Mouse (Mus musculus): Measurements from ENCODE around the gene Med12. TPM values are rescaled to one million over a fixed set of nuclear protein-coding genes. Genes with fewer than 3 reads are reported as not detected.

Gene Med12
- polyA plus RNA-seq, 1 experiment from 2014 or later = 51.5 TPM

GRCm38 (mm10) chrX:101290111-101290510 lies 16.3 kb downstream of the Med12 start:
- Histone ChIP-seq H3K4me3 (ENCODE audit: low read length) (no peak overlapping the region), H3K27me3 (ENCODE audit: control insufficient read depth, insufficient read depth, low read length) (no peaks in the 10 kb centered on the region; the same call in 1 of the 2 replicates), H3K27ac (ENCODE audit: low read depth, low read length) (no peak overlapping the region), H3K9ac (ENCODE audit: low read depth, low read length) (no peak overlapping the region), H3K4me2 (replicated peaks; ENCODE audit: low read depth, low read length) (no peak overlapping the region), H3K9me3 (ENCODE audit: control insufficient read depth, low read length) (no peaks in the 10 kb centered on the region), H3K4me1 (ENCODE audit: control insufficient read depth, insufficient read depth, low read length) (no peaks in the 10 kb centered on the region), H3K36me3 (ENCODE audit: control insufficient read depth, insufficient read depth, low read length) (peaks cover 57% of the 10 kb centered on the region)
- WGBS = 89% methylated on average over 10 of the region's 10 CpGs
- no peak for ATAC-seq (ENCODE audit: low FRiP score, low TSS enrichment)

- no peak within 1 kb of the TSS for H3K27ac ChIP-seq (ENCODE audit: low read depth, low read length)
- H3K9ac ChIP-seq (ENCODE audit: low read depth, low read length) = peak within 1 kb of the TSS; percentile 45; the same call in 1 of the 2 replicates
- WGBS = 29% methylated on average over 22 of the region's 24 CpGs
- no peaks in the 10 kb centered on the region for H3K9me3 ChIP-seq (ENCODE audit: control insufficient read depth, low read length)
- peak within 1 kb of the TSS; percentile 29 for H3K4me3 ChIP-seq (ENCODE audit: low read length)
- H3K36me3 ChIP-seq (ENCODE audit: control insufficient read depth, insufficient read depth, low read length) = peaks cover 18% of the 10 kb centered on the region; the same call in 1 of the 2 replicates
- H3K27me3 ChIP-seq (ENCODE audit: control insufficient read depth, insufficient read depth, low read length) = no peaks in the 10 kb centered on the region; the same call in 1 of the 2 replicates
- no peaks in the 10 kb centered on the region for H3K4me1 ChIP-seq (ENCODE audit: control insufficient read depth, insufficient read depth, low read length)
- H3K4me2 ChIP-seq (replicated peaks; ENCODE audit: low read depth, low read length) = peak within 1 kb of the TSS; percentile 39
- peak; percentile 38 for ATAC-seq (ENCODE audit: low FRiP score, low TSS enrichment)
Observed at GRCm38 (mm10) chrX:101299055-101299454, 25.2 kb downstream of the Med12 start, which contains the start of gene Nlgn3. Nlgn3 (plus strand) TSS chrX:101299168.

- no peaks in the 10 kb centered on the region; the same call in 1 of the 2 replicates for H3K27me3 ChIP-seq (ENCODE audit: control insufficient read depth, insufficient read depth, low read length)
- peak overlapping the region; percentile 29 for H3K4me3 ChIP-seq (ENCODE audit: low read length)
- ATAC-seq (ENCODE audit: low FRiP score, low TSS enrichment) = peak; percentile 53; the same call in 1 of the 2 replicates
- H3K4me1 ChIP-seq (ENCODE audit: control insufficient read depth, insufficient read depth, low read length) = no peaks in the 10 kb centered on the region
- H3K36me3 ChIP-seq (ENCODE audit: control insufficient read depth, insufficient read depth, low read length) = peaks cover 12% of the 10 kb centered on the region; the same call in 1 of the 2 replicates
- H3K9me3 ChIP-seq (ENCODE audit: control insufficient read depth, low read length) = no peaks in the 10 kb centered on the region
- H3K9ac ChIP-seq (ENCODE audit: low read depth, low read length) = peak overlapping the region; percentile 45; the same call in 1 of the 2 replicates
- peak overlapping the region; percentile 39 for H3K4me2 ChIP-seq (replicated peaks; ENCODE audit: low read depth, low read length)
- H3K27ac ChIP-seq (ENCODE audit: low read depth, low read length) = no peak overlapping the region
- 22% methylated on average over 13 of the region's 13 CpGs for WGBS
Observed at GRCm38 (mm10) chrX:101299473-101300426, 25.9 kb downstream of the Med12 start.

- Histone ChIP-seq H3K4me1 (ENCODE audit: control insufficient read depth, insufficient read depth, low read length) (no peaks in the 10 kb centered on the region), H3K36me3 (ENCODE audit: control insufficient read depth, insufficient read depth, low read length) (peaks cover 9% of the 10 kb centered on the region; the same call in 1 of the 2 replicates), H3K9me3 (ENCODE audit: control insufficient read depth, low read length) (no peaks in the 10 kb centered on the region), H3K9ac (ENCODE audit: low read depth, low read length) (no peak overlapping the region), H3K4me2 (replicated peaks; ENCODE audit: low read depth, low read length) (peak overlapping the region; percentile 39), H3K4me3 (ENCODE audit: low read length) (peak overlapping the region; percentile 29), H3K27ac (ENCODE audit: low read depth, low read length) (no peak overlapping the region), H3K27me3 (ENCODE audit: control insufficient read depth, insufficient read depth, low read length) (no peaks in the 10 kb centered on the region)
- WGBS = 52% methylated on average over 13 of the region's 13 CpGs
- no peak for ATAC-seq (ENCODE audit: low FRiP score, low TSS enrichment)
Observed at GRCm38 (mm10) chrX:101300427-101301030, 26.7 kb downstream of the Med12 start.

GRCm38 (mm10) chrX:101301654-101302053 lies 27.8 kb downstream of the Med12 start:
- no peak for ATAC-seq (ENCODE audit: low FRiP score, low TSS enrichment)
- Histone ChIP-seq H3K36me3 (ENCODE audit: control insufficient read depth, insufficient read depth, low read length) (peaks cover 3% of the 10 kb centered on the region; the same call in 1 of the 2 replicates), H3K4me2 (replicated peaks; ENCODE audit: low read depth, low read length) (no peak overlapping the region), H3K27me3 (ENCODE audit: control insufficient read depth, insufficient read depth, low read length) (no peaks in the 10 kb centered on the region), H3K9ac (ENCODE audit: low read depth, low read length) (no peak overlapping the region), H3K27ac (ENCODE audit: low read depth, low read length) (no peak overlapping the region), H3K4me1 (ENCODE audit: control insufficient read depth, insufficient read depth, low read length) (no peaks in the 10 kb centered on the region), H3K4me3 (ENCODE audit: low read length) (no peak overlapping the region), H3K9me3 (ENCODE audit: control insufficient read depth, low read length) (no peaks in the 10 kb centered on the region)
- WGBS = 87% methylated on average over 9 of the region's 9 CpGs

GRCm38 (mm10) chrX:101304646-101305045 lies 30.8 kb downstream of the Med12 start:
- WGBS = 64% methylated on average over 2 of the region's 2 CpGs
- H3K27me3 ChIP-seq (ENCODE audit: control insufficient read depth, insufficient read depth, low read length) = no peaks in the 10 kb centered on the region
- no peak for ATAC-seq (ENCODE audit: low FRiP score, low TSS enrichment)
- no peak overlapping the region for H3K4me2 ChIP-seq (replicated peaks; ENCODE audit: low read depth, low read length)
- H3K27ac ChIP-seq (ENCODE audit: low read depth, low read length) = no peak overlapping the region
- no peaks in the 10 kb centered on the region for H3K36me3 ChIP-seq (ENCODE audit: control insufficient read depth, insufficient read depth, low read length)
- no peaks in the 10 kb centered on the region for H3K4me1 ChIP-seq (ENCODE audit: control insufficient read depth, insufficient read depth, low read length)
- no peaks in the 10 kb centered on the region for H3K9me3 ChIP-seq (ENCODE audit: control insufficient read depth, low read length)
- H3K9ac ChIP-seq (ENCODE audit: low read depth, low read length) = no peak overlapping the region
- no peak overlapping the region for H3K4me3 ChIP-seq (ENCODE audit: low read length)

- H3K9me3 ChIP-seq (ENCODE audit: control insufficient read depth, low read length) = no peaks in the 10 kb centered on the region
- H3K4me2 ChIP-seq (replicated peaks; ENCODE audit: low read depth, low read length) = no peak overlapping the region
- WGBS = 81% methylated on average over 5 of the region's 5 CpGs
- H3K4me1 ChIP-seq (ENCODE audit: control insufficient read depth, insufficient read depth, low read length) = no peaks in the 10 kb centered on the region
- no peak overlapping the region for H3K9ac ChIP-seq (ENCODE audit: low read depth, low read length)
- H3K27me3 ChIP-seq (ENCODE audit: control insufficient read depth, insufficient read depth, low read length) = 0 out of 2 replicates have a peak, but pooled peaks cover 3% of the 10 kb centered on the region
- ATAC-seq (ENCODE audit: low FRiP score, low TSS enrichment) = no peak
- no peak overlapping the region for H3K27ac ChIP-seq (ENCODE audit: low read depth, low read length)
- no peaks in the 10 kb centered on the region for H3K36me3 ChIP-seq (ENCODE audit: control insufficient read depth, insufficient read depth, low read length)
- H3K4me3 ChIP-seq (ENCODE audit: low read length) = no peak overlapping the region
Observed at GRCm38 (mm10) chrX:101309299-101309698, 35.5 kb downstream of the Med12 start.

- Histone ChIP-seq H3K4me3 (ENCODE audit: low read length) (no peak overlapping the region), H3K27me3 (ENCODE audit: control insufficient read depth, insufficient read depth, low read length) (0 out of 2 replicates have a peak, but pooled peaks cover 3% of the 10 kb centered on the region), H3K36me3 (ENCODE audit: control insufficient read depth, insufficient read depth, low read length) (no peaks in the 10 kb centered on the region), H3K9ac (ENCODE audit: low read depth, low read length) (no peak overlapping the region), H3K4me1 (ENCODE audit: control insufficient read depth, insufficient read depth, low read length) (no peaks in the 10 kb centered on the region), H3K4me2 (replicated peaks; ENCODE audit: low read depth, low read length) (no peak overlapping the region), H3K27ac (ENCODE audit: low read depth, low read length) (no peak overlapping the region), H3K9me3 (ENCODE audit: control insufficient read depth, low read length) (no peaks in the 10 kb centered on the region)
- ATAC-seq (ENCODE audit: low FRiP score, low TSS enrichment) = no peak
- WGBS = 47% methylated on average over 6 of the region's 6 CpGs
Observed at GRCm38 (mm10) chrX:101313625-101314359, 40.0 kb downstream of the Med12 start.

Data from kidney, embryonic 14.5 days (tissue).